Mouse (Mus musculus) MN1 (cell line): ENCODE results near the gene Spocd1.

Source experiments
- DNase-seq: peaks from one replicate; pipeline ENCODE4 v3.0.0-alpha.2; 2016; ENCODE audit warnings: low spot score

Gene Spocd1

GRCm38 (mm10) chr4:130006533-130006932 is 77.5 kb downstream of the Spocd1 start:
- DNase-seq, result no peak
